Mouse (Mus musculus) bone marrow macrophage, adult 2 months (primary cell): ENCODE measurements at regions not wholly inside any gene's neighbourhood (a gene's known extent, or its start where the extent isn't known, plus 50 kb on each side); places are given as distances from the start of the nearest gene placed in this dataset.

Experiments used
- CTCF ChIP-seq: IDR thresholded peaks from 2 replicates; pipeline ENCODE4 v1.5.1; 2012; ENCODE audit warnings: low read depth, mild to moderate bottlenecking, low read length, moderate library complexity
- POLR2A ChIP-seq: IDR thresholded peaks from 2 replicates; pipeline ENCODE4 v1.6.1; 2012; ENCODE audit warnings: mild to moderate bottlenecking, low read depth, low read length, borderline replicate concordance

DNA sequence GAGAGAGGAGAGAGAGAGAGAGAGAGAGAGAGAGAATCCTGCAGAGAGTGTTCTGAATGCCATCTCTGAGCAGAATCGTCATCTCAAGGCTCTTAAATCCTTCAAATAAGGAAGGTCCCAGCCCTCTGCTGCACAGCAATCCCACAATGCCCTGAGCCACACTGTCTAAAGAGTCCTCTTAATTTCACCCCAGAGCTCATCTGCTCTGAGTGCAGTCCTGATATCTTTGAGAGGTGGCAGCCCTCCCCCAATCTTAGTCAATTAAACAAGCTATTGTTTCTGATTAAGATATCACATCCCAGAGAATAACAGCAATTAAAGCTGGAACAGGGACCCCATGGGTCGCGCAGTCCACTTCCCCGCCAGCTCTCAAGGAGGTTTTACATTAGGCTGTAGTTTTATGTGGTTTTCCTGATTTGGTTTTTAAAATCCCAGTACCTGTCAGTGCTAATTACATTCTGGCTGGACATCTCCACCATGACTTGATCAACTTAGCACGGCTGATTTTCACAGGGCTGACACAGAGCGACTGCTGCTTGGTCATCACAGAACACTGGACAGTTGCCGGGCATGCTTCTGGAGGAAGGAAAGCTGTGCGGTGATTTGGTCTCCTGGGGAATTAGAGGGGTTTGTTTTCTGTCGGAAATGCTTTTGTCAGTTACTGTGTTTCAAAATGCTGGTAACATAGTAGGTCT lies 113.0 kb downstream of the Gm11011 start:
- no peak for TF ChIP-seq POLR2A
- no peak for TF ChIP-seq CTCF
